In genomic region chr13:93388594-93389241, GRCm38 (mm10) we compare ENCODE assay signal across 10 mouse cellular contexts.
DNase-seq lines count a peak whose midpoint lies in the region; ATAC-seq and TF ChIP-seq lines count a peak whose summit lies in the region.
"Had no signal": no experiment of that assay in that cellular context is flagged by ENCODE, and none has a peak within 500 bp of the region (broad histone marks: within the 10 kb centered on the region; RNA-seq: fewer than 3 reads in every experiment).

No protein-coding gene starts in this region.

- no peak for TF ChIP-seq CTCF in bone marrow, adult 2 months (IDR thresholded peaks at IDR 0.05; ENCODE audit: control insufficient read depth, insufficient read depth, low read length)

- no peaks in the 10 kb centered on the region for H3K27me3 ChIP-seq in kidney, embryonic 15.5 days
- no peaks in the 10 kb centered on the region for H3K27me3 ChIP-seq in erythroblast, embryonic 14.5 days (ENCODE audit: control insufficient read depth)
- no peaks in the 10 kb centered on the region for H3K27me3 ChIP-seq in liver, embryonic 15.5 days

- H3K9me3 ChIP-seq in kidney, embryonic 15.5 days (replicated peaks) = no peaks in the 10 kb centered on the region
- H3K9me3 ChIP-seq in erythroblast, embryonic 14.5 days (ENCODE audit: control insufficient read depth, low read length) = no peaks in the 10 kb centered on the region
- H3K9me3 ChIP-seq in liver, embryonic 15.5 days (replicated peaks) = no peaks in the 10 kb centered on the region

- 0 out of 2 replicates have a peak, but pooled peaks cover 4% of the 10 kb centered on the region for H3K4me1 ChIP-seq in kidney, embryonic 15.5 days
- H3K4me1 ChIP-seq in bone marrow, adult 2 months (ENCODE audit: control insufficient read depth, insufficient read depth, low read length) = peaks cover 1% of the 10 kb centered on the region; the same call in 1 of the 2 replicates
- H3K4me1 ChIP-seq in erythroblast, embryonic 14.5 days (ENCODE audit: control insufficient read depth) = peaks cover 77% of the 10 kb centered on the region
- H3K4me1 ChIP-seq in liver, embryonic 15.5 days (replicated peaks) = peaks cover 55% of the 10 kb centered on the region

- H3K9ac ChIP-seq in kidney, embryonic 15.5 days = no peak overlapping the region
- H3K9ac ChIP-seq in liver, embryonic 15.5 days = peak overlapping the region; percentile 41; the same call in 1 of the 2 replicates

- H3K36me3 ChIP-seq in kidney, embryonic 15.5 days = peaks cover 9% of the 10 kb centered on the region
- H3K36me3 ChIP-seq in erythroblast, embryonic 14.5 days (ENCODE audit: control insufficient read depth) = peaks cover 32% of the 10 kb centered on the region
- 0 out of 2 replicates have a peak, but pooled peaks cover 8% of the 10 kb centered on the region for H3K36me3 ChIP-seq in liver, embryonic 15.5 days (replicated peaks)

- 58% methylated on average over 7 of the region's 7 CpGs for WGBS in kidney, embryonic 15.5 days
- 39% methylated on average over 7 of the region's 7 CpGs for WGBS in bone marrow, adult 2 months
- 18% methylated on average over 7 of the region's 7 CpGs for WGBS in liver, embryonic 15.5 days (ENCODE audit: insufficient replicate concordance)

- ATAC-seq in kidney, embryonic 15.5 days (replicated peaks; ENCODE audit: low FRiP score) = peak; percentile 54; the same call in 1 of the 2 replicates
- ATAC-seq in liver, embryonic 15.5 days (ENCODE audit: insufficient read depth) = peak; percentile 99

- DNase-seq in kidney, postnatal 25 days = no peak
- DNase-seq in adrenal gland, postnatal 4 days (ENCODE audit: low spot score in 2 of 2) = no peak
- DNase-seq in thymus, postnatal 4 days = no peak
- DNase-seq in urinary bladder, postnatal 10 days (ENCODE audit: low spot score) = no peak
- DNase-seq: gastrocnemius, postnatal 14 days had no signal

- TF ChIP-seq POLR2A in bone marrow, adult 2 months (IDR thresholded peaks at IDR 0.05; ENCODE audit: borderline replicate concordance, control insufficient read depth, low read depth, low read length) = no peak

- no peak overlapping the region for H3K4me3 ChIP-seq in kidney, embryonic 15.5 days (replicated peaks)
- peak overlapping the region; percentile 34 for H3K4me3 ChIP-seq in bone marrow, adult 2 months (replicated peaks; ENCODE audit: control insufficient read depth, low read depth, low read length)
- H3K4me3 ChIP-seq in erythroblast, embryonic 14.5 days (replicated peaks) = peak overlapping the region; percentile 59
- H3K4me3 ChIP-seq in liver, embryonic 15.5 days (replicated peaks) = 0 out of 2 replicates have a peak overlapping the region, but pooled peaks have one; percentile 22

- H3K4me2 ChIP-seq in kidney, embryonic 15.5 days = no peak overlapping the region
- peak overlapping the region; percentile 60 for H3K4me2 ChIP-seq in liver, embryonic 15.5 days

- peak overlapping the region; percentile 70 for H3K27ac ChIP-seq in kidney, embryonic 15.5 days
- H3K27ac ChIP-seq in bone marrow, adult 2 months (ENCODE audit: control insufficient read depth, insufficient read depth, low read depth, low read length, poor library complexity) = no peak overlapping the region; the same call in 1 of the 2 replicates
- peak overlapping the region; percentile 96 for H3K27ac ChIP-seq in liver, embryonic 15.5 days (replicated peaks)
- H3K27ac ChIP-seq: macrophage had no signal
